Mouse (Mus musculus) frontal cortex, postnatal 25 days (tissue): ENCODE results near the gene Cep250.
"Not testable (repeated sequence)": the region's sequence is repeated elsewhere in the genome, so short reads cannot be mapped to it uniquely, and the experiment has no call there.

Experiments
- DNase-seq, 2 experiments: peaks; one replicate each; pipeline ENCODE4 v3.0.0; 2022; ENCODE audit warnings: low spot score in 2 of 2

The Cep250 gene

DNA sequence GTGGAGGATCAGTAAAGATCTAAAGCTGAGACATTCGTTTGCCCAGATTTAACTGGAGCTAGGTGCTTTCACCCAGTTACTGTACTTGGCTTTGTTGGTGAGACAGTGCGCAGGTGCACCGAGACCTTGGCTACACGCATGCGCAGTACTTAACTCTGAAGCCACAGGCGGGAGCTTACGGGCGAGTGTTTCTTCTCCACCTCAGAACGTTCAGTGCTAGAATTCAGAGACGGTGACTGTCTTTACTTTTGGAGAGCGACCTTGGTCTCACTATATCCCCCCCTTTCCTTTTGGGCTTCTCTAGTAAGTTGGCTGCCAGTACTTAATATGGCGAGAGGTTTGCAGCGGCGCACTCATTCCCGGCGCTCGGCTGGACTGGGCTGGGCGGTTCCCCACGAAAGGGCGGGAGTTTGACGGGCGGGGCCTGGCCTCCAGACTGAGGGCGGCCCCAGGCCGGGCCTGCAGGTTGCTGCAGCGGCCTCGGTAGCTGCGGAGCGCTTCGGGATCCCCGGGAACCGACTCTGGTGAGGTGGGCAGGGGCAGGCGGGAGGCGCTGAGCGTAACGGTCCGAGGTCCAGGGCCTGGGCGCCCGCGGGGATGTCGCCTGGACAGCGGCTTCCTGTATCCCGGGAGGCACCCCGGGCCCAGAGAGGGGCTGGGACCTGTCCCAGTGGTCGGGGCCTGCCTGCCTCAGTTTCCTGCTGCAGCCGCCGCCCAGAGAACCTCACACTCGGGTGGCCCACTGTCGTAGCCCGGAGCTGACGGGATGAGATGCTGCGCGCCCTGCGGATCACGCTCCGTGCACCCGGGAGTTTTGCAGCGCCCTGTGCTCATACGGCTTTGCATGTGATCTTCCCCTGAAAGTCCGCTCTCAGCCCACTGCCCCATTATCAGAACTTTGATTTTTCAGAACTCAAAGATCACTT is at the start of gene Cep250:
TSS of gene Cep250 (plus strand) at position 325 of the 926 bp plus-strand sequence.
- DNase-seq, result peak; percentile 68 to 79

DNA sequence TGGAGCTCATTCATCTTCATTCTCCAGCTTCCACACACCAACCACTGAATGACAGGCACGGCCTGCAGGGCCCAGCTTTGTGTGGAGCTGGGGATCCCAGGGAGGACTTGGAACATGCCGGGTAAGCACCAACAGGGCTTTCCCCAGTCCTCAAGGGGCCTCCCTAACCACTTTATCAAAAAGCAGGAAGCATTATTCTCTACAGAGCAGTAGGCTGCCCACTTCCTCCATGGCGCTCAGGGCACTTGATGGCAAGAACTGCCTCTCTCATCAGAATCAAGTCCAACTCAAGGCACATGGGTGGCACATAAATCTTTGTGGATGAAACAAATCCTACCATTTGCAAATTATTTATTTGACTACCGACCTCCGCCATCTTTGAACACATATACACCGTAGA is 41.6 kb upstream of the Cep250 start:
- no peak for DNase-seq

DNA sequence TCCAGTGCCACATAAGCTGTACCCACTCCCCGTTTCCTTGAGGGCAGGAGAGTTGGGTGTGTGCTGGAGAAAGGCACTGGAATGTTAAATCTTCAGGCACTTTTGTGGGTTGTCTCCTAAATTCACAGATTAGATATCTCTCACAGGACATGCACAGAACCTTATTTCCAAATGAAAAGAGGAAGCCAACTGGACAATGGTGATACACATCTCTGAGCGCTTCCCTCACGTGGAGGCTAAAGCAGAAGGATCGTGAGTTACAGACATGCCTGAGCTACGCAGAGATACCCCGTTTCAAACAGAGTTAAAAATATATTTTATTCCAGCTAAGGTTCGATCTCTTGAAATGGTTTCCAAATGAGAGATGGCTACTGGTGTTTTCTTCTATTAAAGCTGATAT is 33.1 kb upstream of the Cep250 start:
- no peak for DNase-seq

DNA sequence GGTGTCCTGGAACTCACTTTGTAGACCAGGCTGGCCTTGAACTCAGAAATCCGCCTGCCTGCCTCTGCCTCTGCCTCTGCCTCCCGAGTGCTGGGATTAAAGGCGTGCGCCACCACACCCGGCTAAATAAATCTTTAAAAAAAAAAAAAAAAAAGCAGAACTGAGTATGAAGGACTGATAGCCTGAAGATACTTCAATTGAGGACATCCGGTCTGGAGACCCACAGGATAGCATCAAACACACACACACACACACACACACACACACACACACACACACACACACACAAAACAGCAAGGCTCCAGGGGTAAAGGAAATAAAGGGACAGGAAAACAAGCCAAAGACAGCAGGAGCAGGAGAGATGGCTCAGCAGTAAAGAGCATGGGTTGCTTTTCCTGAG is 31.0 kb upstream of the Cep250 start:
- DNase-seq, result not testable (repeated sequence)

DNA sequence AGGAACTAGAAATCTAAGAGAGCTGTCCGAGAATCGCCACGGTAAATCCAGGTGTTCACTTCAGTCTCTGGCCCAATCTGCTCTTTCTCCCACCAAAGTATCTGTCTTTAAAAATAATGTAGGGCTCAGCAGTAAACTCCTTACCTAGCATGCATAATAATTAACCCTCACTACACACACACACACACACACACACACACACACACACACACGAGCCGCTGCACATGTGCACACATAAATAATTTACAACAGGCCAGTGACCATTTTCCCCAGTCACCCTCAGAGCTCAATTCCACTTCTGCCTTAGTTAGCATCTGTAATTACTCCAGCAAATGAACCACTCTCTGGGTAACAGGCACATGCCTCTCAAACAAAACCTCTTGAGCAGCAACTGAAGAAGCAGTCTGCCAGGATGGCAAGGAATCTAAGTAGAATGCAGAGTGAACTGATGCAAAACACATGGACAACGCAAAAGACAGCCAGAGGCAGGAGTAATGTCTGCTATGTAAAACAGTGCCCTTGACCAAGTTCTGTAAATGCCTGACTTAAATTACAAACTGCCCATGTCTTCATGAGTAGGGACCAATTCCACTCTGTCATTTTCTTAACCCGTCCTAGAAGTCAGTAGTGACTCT is 27.4 kb upstream of the Cep250 start:
- DNase-seq, result no peak

DNA sequence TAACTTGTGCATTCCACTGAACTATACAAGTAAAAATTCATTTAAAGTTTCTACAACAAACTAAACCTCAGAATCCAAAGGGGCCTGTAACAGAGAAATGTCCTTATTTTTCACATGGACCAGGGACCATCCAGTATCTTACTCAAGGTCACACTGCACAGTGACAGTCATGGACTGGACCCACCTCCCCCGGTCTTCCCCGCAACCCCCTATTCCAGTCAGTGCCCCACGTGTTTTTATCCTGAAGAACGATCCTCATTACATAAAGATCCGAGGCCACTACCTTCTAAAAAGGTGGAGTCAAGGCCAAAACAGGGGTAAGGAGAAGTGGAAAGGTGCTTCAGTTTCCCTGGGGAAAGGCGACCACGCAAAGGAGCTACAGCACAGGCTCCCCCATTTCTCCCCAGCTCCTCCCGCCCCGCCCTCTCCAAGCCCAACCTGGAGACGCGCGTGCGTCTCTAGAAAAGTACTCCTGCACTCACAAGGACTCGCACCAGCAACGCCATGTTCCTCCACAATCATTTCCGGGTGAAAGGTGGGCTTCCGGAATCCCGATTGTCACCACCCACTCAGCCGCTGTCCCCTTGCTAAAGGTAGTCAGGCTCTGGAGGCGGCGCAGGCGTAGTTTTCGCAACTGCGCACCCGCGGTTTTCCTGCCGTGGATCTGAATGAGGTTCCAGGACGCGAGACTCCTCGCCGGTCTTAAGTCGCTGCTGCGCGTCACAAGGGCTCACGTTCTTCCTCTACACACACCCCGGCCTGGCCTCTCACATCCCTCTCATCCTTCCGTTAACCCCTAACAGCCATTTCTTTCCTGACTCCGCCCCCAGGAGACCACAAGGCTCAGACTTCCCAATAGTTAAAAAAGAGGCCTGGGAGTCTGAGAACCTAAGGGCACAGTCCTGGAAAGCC is 26.5 kb upstream of the Cep250 start, which contains the start of gene Uqcc1:
TSS of gene Uqcc1 (minus strand) at position 780 of the 912 bp plus-strand sequence.
- peak; percentile 86 to 89 for DNase-seq

DNA sequence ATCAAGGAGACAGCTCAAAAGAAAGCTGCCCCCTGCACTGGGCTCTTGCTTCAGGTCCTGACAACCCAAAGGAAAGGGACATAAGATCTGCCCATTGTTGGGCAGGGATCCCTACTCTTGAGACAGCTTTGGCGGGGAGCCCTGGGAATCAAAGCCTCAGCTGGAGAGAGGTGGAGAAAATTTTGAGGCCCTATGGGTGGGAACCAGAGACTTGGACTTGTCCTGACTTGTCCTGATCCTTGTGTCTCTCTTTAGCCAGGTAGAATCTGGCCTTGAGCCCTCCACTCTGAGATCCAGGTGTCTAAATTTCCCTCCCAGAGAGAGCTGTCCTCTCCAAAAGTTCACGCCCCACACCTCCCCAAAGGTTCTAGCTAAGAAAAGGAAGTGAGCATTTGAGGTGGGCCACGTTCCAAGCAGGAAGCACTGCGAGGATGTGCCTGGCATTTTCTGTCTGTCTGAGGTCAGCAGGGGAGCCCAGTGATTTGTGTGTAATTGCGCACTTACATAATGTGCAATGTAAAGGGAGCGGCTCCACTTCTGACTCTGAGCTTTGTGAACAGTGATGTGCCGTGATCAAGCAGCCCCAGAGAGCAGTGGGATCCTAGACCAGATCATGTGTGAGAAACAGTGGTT is 16.2 kb upstream of the Cep250 start:
- no peak for DNase-seq

DNA sequence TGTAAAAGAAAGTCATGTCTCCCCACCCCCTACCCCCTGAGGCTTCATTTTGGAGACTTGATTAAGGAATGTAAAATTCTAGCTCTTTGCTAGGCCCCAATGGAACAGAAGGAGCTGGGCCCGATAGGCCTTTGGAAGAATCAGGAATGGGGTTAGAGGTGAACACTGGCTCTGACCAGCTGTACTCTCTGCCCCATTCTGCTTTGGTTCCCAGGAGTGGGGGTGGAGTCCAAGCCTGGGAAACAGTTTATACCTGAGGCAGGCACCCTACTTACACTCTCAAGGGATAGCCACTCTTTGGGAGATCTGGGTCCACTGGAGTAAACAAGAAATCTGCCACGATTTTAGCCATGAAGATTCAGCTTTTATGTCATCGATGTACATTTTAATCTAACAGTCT is 15.6 kb upstream of the Cep250 start, which contains the start of gene Gm15557:
TSS of gene Gm15557 (plus strand) at position 48 of the 400 bp plus-strand sequence.
- DNase-seq, result no peak

DNA sequence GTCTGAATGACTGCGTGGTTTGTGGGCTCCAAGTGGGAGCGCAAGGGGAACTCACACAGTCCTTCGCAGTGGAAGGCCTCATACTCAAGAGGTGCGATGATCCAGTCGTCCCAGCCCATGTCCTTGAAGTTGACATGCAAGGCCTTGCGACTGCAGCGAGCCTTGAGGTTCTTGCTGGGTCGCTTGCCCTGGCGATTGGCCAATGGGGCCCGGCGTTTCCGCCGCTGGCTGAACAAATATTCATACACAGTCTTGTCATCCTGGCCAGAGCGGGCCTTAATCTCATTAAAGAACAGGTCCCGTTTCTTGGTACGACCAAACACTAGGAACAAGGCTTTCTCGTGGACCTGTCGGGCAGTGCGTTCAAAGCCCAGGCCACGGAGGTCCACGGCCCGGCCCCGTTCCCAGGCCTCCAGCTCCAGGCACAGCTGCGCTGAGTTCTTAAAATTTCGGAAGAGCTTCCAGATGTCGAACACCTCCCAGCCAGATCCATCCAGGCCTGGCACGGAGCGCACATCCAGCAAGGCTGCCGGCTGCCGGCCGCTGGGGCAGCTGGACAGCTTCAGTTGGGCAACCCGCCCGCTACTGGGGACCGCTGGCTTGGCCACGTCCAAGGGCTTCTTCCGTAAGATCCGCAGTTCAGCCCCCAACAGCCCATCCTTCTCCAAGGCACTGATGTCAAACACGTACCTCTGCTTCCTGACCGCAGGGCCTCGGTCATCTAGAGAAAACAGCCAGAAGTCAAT is 14.4 kb upstream of the Cep250 start:
- no peak for DNase-seq

DNA sequence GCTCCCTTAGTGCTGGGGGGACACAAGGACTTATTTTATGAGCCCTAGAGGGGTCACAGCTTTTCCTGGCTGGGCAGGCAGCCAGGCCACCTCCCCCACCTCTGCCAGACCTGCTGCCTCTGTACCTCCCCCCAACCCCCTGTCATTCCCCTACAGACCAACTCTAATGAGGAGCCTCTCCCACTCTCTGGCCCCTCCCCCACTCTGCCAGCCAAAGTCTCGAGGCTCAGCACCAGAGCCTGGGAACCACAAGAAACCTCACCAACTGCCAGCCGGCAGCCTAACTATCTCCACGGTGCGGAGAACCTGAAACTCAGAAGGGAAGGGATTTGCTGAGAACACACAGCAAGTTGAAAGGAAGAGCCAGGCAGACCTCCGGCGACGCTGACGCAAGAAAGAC is 12.8 kb upstream of the Cep250 start:
- no peak for DNase-seq

DNA sequence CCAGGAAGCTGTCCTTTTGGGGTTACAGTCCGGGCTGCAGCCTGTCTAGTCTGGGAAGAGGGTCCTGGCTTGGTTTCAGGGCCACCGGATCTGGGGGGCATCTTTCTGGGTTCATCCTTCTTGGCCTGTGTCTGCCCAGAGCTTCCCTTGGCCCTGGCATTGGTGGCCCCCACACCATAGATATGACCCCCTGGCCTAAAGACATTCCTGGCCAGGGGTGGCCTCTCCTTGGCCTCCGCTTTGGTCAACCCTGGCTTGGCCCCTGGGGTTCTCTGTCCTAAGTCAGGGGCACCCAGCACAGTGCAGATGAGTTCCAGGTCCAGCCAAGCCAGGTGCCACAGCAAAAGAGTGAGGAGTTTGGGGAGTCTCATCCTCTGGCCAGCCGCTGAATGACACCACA is 11.6 kb upstream of the Cep250 start:
- no peak for DNase-seq

DNA sequence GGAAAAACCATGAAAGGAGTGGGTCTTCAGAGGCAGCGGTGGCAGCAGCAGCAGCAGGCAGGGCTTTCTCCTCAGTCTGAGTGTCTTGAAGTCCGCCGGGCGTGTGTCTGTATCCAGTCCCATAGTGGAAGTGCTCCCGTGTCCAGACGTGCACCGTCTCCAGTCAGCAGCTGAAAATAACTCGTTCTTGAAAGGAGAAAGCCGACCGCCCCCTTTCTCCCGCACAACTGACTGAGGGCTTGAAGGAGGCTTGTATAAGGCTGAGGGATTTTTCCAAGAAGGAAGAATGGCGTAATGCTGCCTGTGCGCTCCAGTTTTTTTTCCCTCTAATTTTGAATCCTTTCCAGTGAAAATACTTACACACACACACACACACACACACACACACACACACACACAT is 11.1 kb upstream of the Cep250 start, which contains the start of gene Gdf5:
TSS of gene Gdf5 (minus strand) at position 244 of the 400 bp plus-strand sequence.
- no peak for DNase-seq

DNA sequence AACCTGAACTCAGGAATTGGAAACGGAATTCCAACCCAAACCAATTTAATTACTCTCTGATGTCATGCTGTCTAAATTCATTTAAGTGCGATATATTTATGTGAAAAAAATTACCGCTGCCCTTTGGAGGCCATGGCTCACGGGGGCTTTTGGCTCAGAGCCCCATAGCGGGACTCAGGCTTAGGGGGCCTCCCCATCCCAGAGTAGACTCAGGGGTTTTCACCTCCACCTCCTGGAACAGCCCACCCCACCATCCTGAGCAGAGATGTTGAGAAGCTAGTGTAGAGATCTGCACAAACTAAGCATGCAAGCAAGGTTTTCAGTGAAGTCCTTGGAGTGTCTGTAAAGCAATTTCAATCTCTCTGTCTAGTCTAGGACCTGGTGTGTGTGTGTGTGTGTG is 10.7 kb upstream of the Cep250 start:
- DNase-seq, result no peak

DNA sequence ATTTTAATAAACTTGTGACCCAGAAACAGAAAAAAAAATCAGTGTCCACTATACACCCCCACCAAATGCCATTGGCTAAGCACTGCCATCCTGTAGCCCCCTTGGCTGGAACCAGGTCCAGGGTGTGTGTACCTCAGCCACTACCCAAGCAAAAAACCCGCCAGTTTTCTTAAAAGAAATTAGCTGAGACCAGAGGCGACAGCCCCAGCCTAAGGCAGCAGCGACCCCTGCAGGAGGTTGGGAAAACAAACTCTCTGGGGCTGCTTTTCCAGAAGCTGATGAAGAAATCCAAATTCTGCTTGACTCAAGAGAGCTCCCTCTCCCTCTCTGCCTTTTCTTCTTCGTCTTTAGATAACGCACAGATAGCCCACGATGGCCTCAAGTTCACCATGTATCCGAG is 10.2 kb upstream of the Cep250 start:
- DNase-seq, result peak; percentile 56 to 61

DNA sequence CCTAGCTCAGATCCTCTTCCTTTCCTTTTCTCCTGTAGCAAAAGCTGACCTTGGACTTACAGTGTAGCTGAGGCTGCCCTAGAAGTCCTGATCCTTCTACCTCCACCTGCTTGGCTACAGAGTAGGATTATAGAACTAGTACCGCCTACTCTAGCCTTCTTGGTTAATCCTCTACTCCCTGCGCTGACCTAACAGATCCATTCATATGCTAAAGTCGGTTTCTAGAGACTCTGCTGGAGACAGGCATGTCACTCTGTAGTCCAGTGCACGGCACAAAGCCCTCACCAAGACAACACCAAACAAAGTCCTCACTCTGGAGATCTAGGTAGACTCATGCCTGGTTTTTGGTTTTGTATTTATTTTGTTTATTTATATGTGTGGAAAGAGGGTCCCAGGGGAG is 9.8 kb upstream of the Cep250 start:
- no peak for DNase-seq

DNA sequence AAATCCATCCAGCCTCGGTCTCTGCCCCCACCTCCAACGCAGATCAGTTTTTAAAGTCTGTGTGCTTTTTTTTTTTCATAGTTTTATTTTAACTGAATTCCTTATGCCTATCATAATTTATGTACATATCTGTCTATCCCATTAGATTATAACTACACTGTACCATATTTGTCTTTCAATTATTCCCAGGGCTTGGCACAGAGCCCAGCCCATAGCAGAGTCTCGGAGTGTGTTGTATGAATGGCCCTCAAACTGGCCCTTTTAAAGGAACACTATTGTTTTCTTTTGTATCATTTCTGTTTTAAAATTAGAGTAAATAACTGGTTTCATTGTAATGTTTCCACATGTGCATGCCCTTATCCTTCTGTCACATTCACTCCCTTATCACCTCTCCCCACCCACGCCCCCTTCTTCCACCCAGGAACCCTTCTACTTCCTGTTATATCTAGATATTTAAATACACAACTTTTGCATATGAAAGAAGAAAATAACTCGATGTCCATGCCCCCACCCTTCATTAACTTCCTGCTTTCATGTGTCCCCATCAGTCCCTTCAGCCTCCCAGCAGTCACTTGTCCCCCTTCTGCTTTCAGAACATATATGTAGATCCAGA is 8.8 kb upstream of the Cep250 start:
- no peak for DNase-seq

DNA sequence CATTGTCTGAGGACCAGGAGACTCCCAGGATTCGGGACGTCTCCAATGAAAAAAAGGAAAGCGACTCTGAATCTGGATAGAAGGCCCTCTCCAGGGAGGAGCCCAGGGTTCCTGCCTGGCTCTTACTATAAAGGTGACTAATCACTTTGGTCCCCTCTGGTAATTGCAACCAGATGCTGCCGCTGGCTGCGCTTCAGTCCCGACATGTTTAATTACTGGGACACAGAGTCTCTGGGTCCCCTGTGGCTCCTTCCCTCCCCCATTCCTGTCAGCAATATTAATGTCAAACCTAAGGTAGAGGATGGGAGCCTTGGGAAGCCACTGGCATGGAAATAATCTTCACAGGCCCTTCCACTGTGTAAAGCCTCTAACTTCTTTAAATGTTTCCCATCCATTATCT is 6.9 kb upstream of the Cep250 start:
- no peak for DNase-seq

DNA sequence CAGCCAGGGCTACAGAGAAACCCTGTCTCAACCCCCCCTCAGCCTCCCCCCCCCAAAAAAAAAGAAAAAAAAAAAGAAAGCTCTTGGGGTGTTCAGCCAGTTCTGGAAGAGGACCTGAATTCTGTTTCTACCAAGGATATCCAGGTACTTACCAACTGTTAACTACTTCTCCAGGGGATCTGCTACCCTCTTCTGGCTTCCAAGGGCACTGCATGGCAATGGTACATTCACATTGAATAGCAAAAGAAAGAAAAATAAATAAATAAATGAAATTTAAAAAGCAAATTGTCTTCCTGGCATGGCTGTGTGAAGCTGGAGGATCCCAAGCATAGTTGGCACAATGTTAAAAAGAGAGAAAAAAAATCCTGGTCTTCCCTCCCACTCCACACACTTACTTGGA is 4.3 kb upstream of the Cep250 start:
- DNase-seq, result peak; percentile 42 to 49

DNA sequence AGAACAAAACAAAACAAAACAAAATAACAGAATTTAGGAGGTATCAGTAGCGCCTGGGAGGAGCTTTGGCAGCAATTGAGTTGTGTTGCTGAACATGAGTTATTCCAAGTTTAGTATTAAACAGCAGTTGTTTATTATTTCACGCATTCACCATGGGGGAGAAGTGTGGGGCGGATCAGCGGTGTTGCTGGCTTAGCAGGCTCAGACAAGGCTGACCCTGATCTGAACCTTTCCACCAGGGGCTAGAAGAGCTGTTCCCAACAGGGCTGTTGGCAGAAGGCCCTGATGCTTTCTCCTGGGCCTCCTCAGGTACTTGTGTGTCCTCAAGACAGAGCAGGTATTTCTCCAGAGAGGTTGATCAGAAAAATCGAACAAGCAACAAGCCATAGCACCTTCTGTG is 3.7 kb downstream of the Cep250 start:
- no peak for DNase-seq

DNA sequence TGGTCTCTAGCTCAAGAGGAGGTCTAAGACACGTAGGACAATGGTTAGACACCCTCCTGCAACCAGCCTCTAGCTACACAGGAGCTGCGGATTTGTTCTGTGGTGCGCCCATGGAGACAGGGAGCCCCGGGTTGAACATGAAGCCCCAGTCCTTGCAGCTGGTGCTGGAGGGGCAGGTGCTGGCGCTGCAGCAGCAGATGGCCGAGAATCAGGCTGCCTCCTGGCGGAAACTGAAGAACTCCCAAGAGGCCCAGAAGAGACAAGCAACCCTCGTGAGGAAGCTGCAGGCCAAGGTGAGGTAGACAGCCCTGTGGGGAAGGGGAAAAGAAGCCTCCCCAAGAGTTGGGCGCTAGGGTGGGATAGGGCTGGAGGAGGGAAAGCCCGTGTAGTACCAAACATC is 5.6 kb downstream of the Cep250 start:
- DNase-seq, result no peak
